Mouse (Mus musculus) kidney, adult 2 months (tissue): ENCODE data around the gene Btbd35f14. TPM values are rescaled to one million over a fixed set of nuclear protein-coding genes. Genes with fewer than 3 reads are reported as not detected.
"Not testable (repeated sequence)": the region's sequence is repeated elsewhere in the genome, so short reads cannot be mapped to it uniquely, and the experiment has no call there.

Experiments used
- DNase-seq: peaks from one replicate; pipeline ENCODE4 v3.0.0; 2021
- H3K27ac ChIP-seq: fragments of 200-500 bp; 2 replicates; pipeline ENCODE4 v1.5.1; 2012; ENCODE audit warnings: low read depth, low read length, control low read depth, inconsistent platforms; ENCODE audit not compliant: insufficient read depth
- H3K27me3 ChIP-seq: fragments of 200-500 bp; replicated peaks from 2 replicates; pipeline ENCODE4 v1.6.1; 2012; ENCODE audit warnings: mild to moderate bottlenecking, moderate library complexity, low read length, inconsistent platforms; ENCODE audit not compliant: control insufficient read depth, insufficient read depth
- H3K36me3 ChIP-seq: fragments of 200-500 bp; 2 replicates; pipeline ENCODE4 v1.6.1; 2012; ENCODE audit warnings: mild to moderate bottlenecking, moderate library complexity, low read length, inconsistent platforms; ENCODE audit not compliant: control insufficient read depth, insufficient read depth
- H3K4me1 ChIP-seq: fragments of 200-500 bp; 2 replicates; pipeline ENCODE4 v1.6.1; 2011; ENCODE audit warnings: low read length; ENCODE audit not compliant: control insufficient read depth, insufficient read depth
- H3K4me3 ChIP-seq: fragments of 200-500 bp; 2 replicates; pipeline ENCODE4 v1.5.1; 2011; ENCODE audit warnings: mild to moderate bottlenecking, low read depth, low read length, control low read depth; ENCODE audit not compliant: insufficient read depth
- WGBS: fragments of 180-500 bp; shearing (Covaris S2); methylation state at CpG from one replicate; pipeline ENCODE4 v1.1.7; 2018; 5-methylcytosine and 5-hydroxymethylcytosine counted together
- polyA plus RNA-seq: library from polyadenylated mRNA; depleted of rRNA; stranded (reverse); fragments of >200 nt; gene quantifications from 2 replicates; pipeline ENCODE4 v1.2.3, GENCODE M21; 2012; rRNA removed

Gene Btbd35f14
- polyA plus RNA-seq, result not detected in 2 replicates

DNA sequence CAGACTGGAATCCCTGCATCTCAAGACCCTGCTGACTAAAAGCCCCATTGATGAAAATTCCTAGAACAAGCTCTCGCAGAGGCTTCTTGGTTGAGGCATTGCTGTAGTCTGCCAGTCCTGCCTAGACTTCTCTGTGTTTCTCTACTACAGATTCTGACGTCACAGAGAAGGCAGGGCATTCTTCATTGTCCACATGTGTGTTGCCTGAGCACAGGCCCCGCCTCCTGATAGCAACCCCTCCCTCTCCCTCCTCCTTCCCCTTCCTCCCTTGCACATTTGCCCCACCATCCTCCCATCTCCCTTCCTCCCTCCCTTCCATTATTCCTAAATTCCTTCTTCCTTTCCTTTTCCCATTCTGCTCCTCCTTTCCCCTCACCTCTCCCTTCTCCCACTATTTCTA lies at the start of gene Btbd35f14:
Btbd35f14 (minus strand) TSS at position 101 of the 400 bp plus-strand sequence.
- H3K4me3 ChIP-seq, H3K27me3 ChIP-seq, H3K4me1 ChIP-seq, H3K27ac ChIP-seq, DNase-seq, H3K36me3 ChIP-seq: not testable (repeated sequence)
- no CpG with 5 or more reads among the region's 3 CpGs for WGBS

DNA sequence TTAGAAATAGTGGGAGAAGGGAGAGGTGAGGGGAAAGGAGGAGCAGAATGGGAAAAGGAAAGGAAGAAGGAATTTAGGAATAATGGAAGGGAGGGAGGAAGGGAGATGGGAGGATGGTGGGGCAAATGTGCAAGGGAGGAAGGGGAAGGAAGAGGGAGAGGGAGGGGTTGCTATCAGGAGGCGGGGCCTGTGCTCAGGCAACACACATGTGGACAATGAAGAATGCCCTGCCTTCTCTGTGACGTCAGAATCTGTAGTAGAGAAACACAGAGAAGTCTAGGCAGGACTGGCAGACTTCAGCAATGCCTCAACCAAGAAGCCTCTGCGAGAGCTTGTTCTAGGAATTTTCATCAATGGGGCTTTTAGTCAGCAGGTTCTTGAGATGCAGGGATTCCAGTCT lies 45.3 kb downstream of the Btbd35f14 start, which contains the start of gene Btbd35f13:
Btbd35f13 (plus strand) TSS at position 301 of the 400 bp plus-strand sequence.
- 68% methylated on average over 3 of the region's 3 CpGs for WGBS
- H3K27ac ChIP-seq, DNase-seq, H3K4me1 ChIP-seq, H3K27me3 ChIP-seq, H3K36me3 ChIP-seq, H3K4me3 ChIP-seq: not testable (repeated sequence)

Other genes starting within 250 kb of the Btbd35f14 start
- not detected in 2 replicates for gene Btbd35f15, start 125.0 kb downstream of the Btbd35f14 start, polyA plus RNA-seq
- gene Btbd35f13, start 45.2 kb downstream of the Btbd35f14 start, polyA plus RNA-seq, result not detected in 2 replicates